Mouse (Mus musculus) kidney, embryonic 15.5 days (tissue): ENCODE data around the gene Prkar1b. TPM values are rescaled to one million over a fixed set of nuclear protein-coding genes. Genes with fewer than 3 reads are reported as not detected.

Experiments
- ATAC-seq: fragments of 200-750 bp; cut with Nextera tagmentation; replicated peaks from 2 replicates; pipeline ENCODE4 v1.8.0; 2017; ENCODE audit warnings: moderate TSS enrichment; ENCODE audit not compliant: low FRiP score
- H3K27ac ChIP-seq: fragments of 300-500 bp; sonication (generic); 2 replicates; pipeline ENCODE4 v1.5.1; 2015; ENCODE audit warnings: mild to moderate bottlenecking, inconsistent platforms
- H3K27me3 ChIP-seq: fragments of 300-500 bp; sonication (generic); 2 replicates; pipeline ENCODE4 v1.6.1; 2015; ENCODE audit warnings: inconsistent platforms
- H3K36me3 ChIP-seq: fragments of 300-500 bp; sonication (generic); 2 replicates; pipeline ENCODE4 v1.6.1; 2015; ENCODE audit warnings: inconsistent platforms
- H3K4me1 ChIP-seq: fragments of 300-500 bp; sonication (generic); 2 replicates; pipeline ENCODE4 v1.6.1; 2015; ENCODE audit warnings: inconsistent platforms
- H3K4me2 ChIP-seq: fragments of 300-500 bp; sonication (generic); 2 replicates; pipeline ENCODE4 v1.6.1; 2015; ENCODE audit warnings: moderate library complexity, mild to moderate bottlenecking, inconsistent platforms
- H3K4me3 ChIP-seq: fragments of 300-500 bp; sonication (generic); replicated peaks from 2 replicates; pipeline ENCODE4 v1.5.1; 2015; ENCODE audit warnings: mild to moderate bottlenecking, inconsistent platforms
- H3K9ac ChIP-seq: fragments of 300-500 bp; sonication (generic); 2 replicates; pipeline ENCODE4 v1.6.1; 2015; ENCODE audit warnings: mild to moderate bottlenecking, inconsistent platforms
- H3K9me3 ChIP-seq: fragments of 300-500 bp; sonication (generic); replicated peaks from 2 replicates; pipeline ENCODE4 v1.6.1; 2016; ENCODE audit warnings: inconsistent platforms
- WGBS: fragments of 180-500 bp; shearing (Covaris S2); methylation state at CpG from one replicate; pipeline ENCODE4 v1.1.7; 2015; ENCODE audit warnings: mixed read lengths; 5-methylcytosine and 5-hydroxymethylcytosine counted together
- polyA plus RNA-seq: library from polyadenylated mRNA; unstranded; fragments of >200 nt; fragmentation: Nextera tagmentation; extraction: Ambion mirVana; gene quantifications from 2 replicates; pipeline ENCODE4 v1.2.1, GENCODE M21; 2015

Prkar1b gene
- polyA plus RNA-seq, 1 experiment from 2014 or later = 22.7 TPM

- WGBS = 68% methylated on average over 5 of the region's 5 CpGs
- Histone ChIP-seq H3K9ac (no peak overlapping the region), H3K4me2 (no peak overlapping the region), H3K4me1 (peaks cover 21% of the 10 kb centered on the region), H3K36me3 (no peaks in the 10 kb centered on the region; the same call in 1 of the 2 replicates), H3K9me3 (no peaks in the 10 kb centered on the region), H3K4me3 (no peak overlapping the region), H3K27ac (no peak overlapping the region), H3K27me3 (no peaks in the 10 kb centered on the region)
- ATAC-seq = no peak
These were observed 8.5 kb downstream of the Prkar1b start for GRCm38 (mm10) chr5:139141326-139141725.

GRCm38 (mm10) chr5:139140589-139140988 lies 9.2 kb downstream of the Prkar1b start:
- 63% methylated on average over 9 of the region's 9 CpGs for WGBS
- no peak overlapping the region for H3K4me3 ChIP-seq
- H3K4me1 ChIP-seq = peaks cover 21% of the 10 kb centered on the region
- H3K36me3 ChIP-seq = no peaks in the 10 kb centered on the region; the same call in 1 of the 2 replicates
- H3K27ac ChIP-seq = no peak overlapping the region
- no peak overlapping the region for H3K4me2 ChIP-seq
- no peaks in the 10 kb centered on the region for H3K9me3 ChIP-seq
- no peak overlapping the region for H3K9ac ChIP-seq
- no peaks in the 10 kb centered on the region for H3K27me3 ChIP-seq
- no peak for ATAC-seq

- Histone ChIP-seq H3K36me3 (no peaks in the 10 kb centered on the region), H3K27me3 (no peaks in the 10 kb centered on the region), H3K27ac (no peak overlapping the region), H3K9ac (no peak overlapping the region), H3K4me3 (no peak overlapping the region), H3K9me3 (no peaks in the 10 kb centered on the region), H3K4me1 (peaks cover 25% of the 10 kb centered on the region), H3K4me2 (no peak overlapping the region)
- WGBS = 86% methylated on average over 8 of the region's 8 CpGs
- peak; percentile 43; the same call in 1 of the 2 replicates for ATAC-seq
These were observed 10.8 kb downstream of the Prkar1b start for GRCm38 (mm10) chr5:139138926-139139472.

GRCm38 (mm10) chr5:139138261-139138925 lies 11.4 kb downstream of the Prkar1b start:
- Histone ChIP-seq H3K9ac (no peak overlapping the region), H3K27me3 (no peaks in the 10 kb centered on the region), H3K4me2 (no peak overlapping the region), H3K36me3 (no peaks in the 10 kb centered on the region), H3K27ac (peak overlapping the region; percentile 7; the same call in 1 of the 2 replicates), H3K4me3 (no peak overlapping the region), H3K9me3 (no peaks in the 10 kb centered on the region), H3K4me1 (peaks cover 25% of the 10 kb centered on the region)
- no peak for ATAC-seq
- 67% methylated on average over 12 of the region's 12 CpGs for WGBS

GRCm38 (mm10) chr5:139137176-139137575 lies 12.6 kb downstream of the Prkar1b start:
- H3K4me1 ChIP-seq = peaks cover 25% of the 10 kb centered on the region
- no peak overlapping the region for H3K4me2 ChIP-seq
- no peaks in the 10 kb centered on the region for H3K36me3 ChIP-seq
- H3K4me3 ChIP-seq = no peak overlapping the region
- H3K27me3 ChIP-seq = no peaks in the 10 kb centered on the region
- 90% methylated on average over 6 of the region's 6 CpGs for WGBS
- H3K27ac ChIP-seq = no peak overlapping the region
- no peak overlapping the region for H3K9ac ChIP-seq
- H3K9me3 ChIP-seq = no peaks in the 10 kb centered on the region
- no peak for ATAC-seq

- Histone ChIP-seq H3K27me3 (no peaks in the 10 kb centered on the region), H3K4me1 (peaks cover 23% of the 10 kb centered on the region), H3K9ac (no peak overlapping the region), H3K4me2 (no peak overlapping the region), H3K9me3 (no peaks in the 10 kb centered on the region), H3K27ac (no peak overlapping the region), H3K4me3 (no peak overlapping the region), H3K36me3 (no peaks in the 10 kb centered on the region)
- 64% methylated on average over 1 of the region's 1 CpGs for WGBS
- ATAC-seq = no peak
These were observed 13.5 kb downstream of the Prkar1b start for GRCm38 (mm10) chr5:139136341-139136740.

GRCm38 (mm10) chr5:139134501-139134900 lies 15.3 kb downstream of the Prkar1b start:
- Histone ChIP-seq H3K9me3 (no peaks in the 10 kb centered on the region), H3K36me3 (no peaks in the 10 kb centered on the region), H3K27me3 (peaks cover 3% of the 10 kb centered on the region), H3K9ac (no peak overlapping the region), H3K4me2 (no peak overlapping the region), H3K27ac (no peak overlapping the region), H3K4me3 (no peak overlapping the region), H3K4me1 (peaks cover 16% of the 10 kb centered on the region; the same call in 1 of the 2 replicates)
- WGBS = 58% methylated on average over 8 of the region's 8 CpGs
- no peak for ATAC-seq

- no peak overlapping the region for H3K4me3 ChIP-seq
- ATAC-seq = no peak
- 80% methylated on average over 5 of the region's 5 CpGs for WGBS
These were observed 19.4 kb downstream of the Prkar1b start for GRCm38 (mm10) chr5:139130351-139130750.

GRCm38 (mm10) chr5:139129572-139130151 lies 20.1 kb downstream of the Prkar1b start:
- ATAC-seq = peak; percentile 83
- H3K9ac ChIP-seq = peak overlapping the region; percentile 61
- peak overlapping the region; percentile 92 for H3K4me2 ChIP-seq
- H3K36me3 ChIP-seq = 0 out of 2 replicates have a peak, but pooled peaks cover 2% of the 10 kb centered on the region
- peak overlapping the region; percentile 60 for H3K4me3 ChIP-seq
- WGBS = 5% methylated on average over 41 of the region's 55 CpGs
- H3K27ac ChIP-seq = no peak overlapping the region
- peaks cover 19% of the 10 kb centered on the region for H3K4me1 ChIP-seq
- peaks cover 3% of the 10 kb centered on the region for H3K27me3 ChIP-seq
- no peaks in the 10 kb centered on the region for H3K9me3 ChIP-seq

More at GRCm38 (mm10) chr5:139130351-139130750, 19.4 kb downstream of the Prkar1b start:
- Histone ChIP-seq H3K36me3 (0 out of 2 replicates have a peak, but pooled peaks cover 2% of the 10 kb centered on the region), H3K9me3 (no peaks in the 10 kb centered on the region), H3K4me1 (peaks cover 20% of the 10 kb centered on the region), H3K27ac (no peak overlapping the region), H3K27me3 (peaks cover 3% of the 10 kb centered on the region), H3K9ac (no peak overlapping the region), H3K4me2 (no peak overlapping the region)

GRCm38 (mm10) chr5:139129078-139129477 lies 20.7 kb downstream of the Prkar1b start:
- peak overlapping the region; percentile 61 for H3K9ac ChIP-seq
- H3K4me1 ChIP-seq = peaks cover 16% of the 10 kb centered on the region
- peak overlapping the region; percentile 92 for H3K4me2 ChIP-seq
- H3K4me3 ChIP-seq = peak overlapping the region; percentile 60
- no peak overlapping the region for H3K27ac ChIP-seq
- H3K9me3 ChIP-seq = no peaks in the 10 kb centered on the region
- peaks cover 3% of the 10 kb centered on the region for H3K27me3 ChIP-seq
- ATAC-seq = peak; percentile 65; the same call in 1 of the 2 replicates
- WGBS = 11% methylated on average over 12 of the region's 12 CpGs
- H3K36me3 ChIP-seq = 0 out of 2 replicates have a peak, but pooled peaks cover 2% of the 10 kb centered on the region

GRCm38 (mm10) chr5:139128476-139129065 lies 21.2 kb downstream of the Prkar1b start:
- H3K27me3 ChIP-seq = peaks cover 3% of the 10 kb centered on the region
- peak overlapping the region; percentile 92 for H3K4me2 ChIP-seq
- peaks cover 16% of the 10 kb centered on the region for H3K4me1 ChIP-seq
- peak overlapping the region; percentile 60 for H3K4me3 ChIP-seq
- no peak overlapping the region for H3K9ac ChIP-seq
- ATAC-seq = 0 out of 2 replicates have a peak, but pooled peaks have one; percentile 20
- 0 out of 2 replicates have a peak, but pooled peaks cover 2% of the 10 kb centered on the region for H3K36me3 ChIP-seq
- H3K27ac ChIP-seq = no peak overlapping the region
- WGBS = 40% methylated on average over 12 of the region's 12 CpGs
- no peaks in the 10 kb centered on the region for H3K9me3 ChIP-seq

GRCm38 (mm10) chr5:139125717-139126116 lies 24.1 kb downstream of the Prkar1b start:
- Histone ChIP-seq H3K4me2 (no peak overlapping the region), H3K9ac (no peak overlapping the region), H3K4me1 (peaks cover 16% of the 10 kb centered on the region), H3K36me3 (0 out of 2 replicates have a peak, but pooled peaks cover 7% of the 10 kb centered on the region), H3K9me3 (no peaks in the 10 kb centered on the region; the same call in 1 of the 2 replicates), H3K27ac (no peak overlapping the region), H3K4me3 (no peak overlapping the region), H3K27me3 (peaks cover 3% of the 10 kb centered on the region)
- 82% methylated on average over 3 of the region's 3 CpGs for WGBS
- no peak for ATAC-seq
